ENCODE assay signal across 19 mouse cellular contexts in the genomic region with DNA sequence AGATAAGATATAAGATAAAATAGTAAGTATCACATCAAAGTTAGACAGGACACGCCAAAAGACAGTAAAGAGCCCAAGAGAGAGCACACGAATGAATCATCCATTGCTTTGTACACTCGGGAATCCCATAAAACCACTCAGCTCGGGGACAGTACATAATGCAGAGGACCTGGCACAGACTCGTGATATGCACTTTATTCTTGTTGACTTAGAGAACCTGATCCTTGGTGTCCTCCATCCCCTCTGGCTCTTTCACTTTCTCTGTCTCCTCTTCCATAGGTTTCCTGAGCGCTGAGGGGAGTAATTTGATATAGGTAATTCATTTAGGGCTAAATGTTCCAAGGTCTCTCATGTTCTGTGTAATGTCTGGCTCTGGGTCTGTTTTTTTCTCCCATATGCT.
DNase-seq lines count a peak whose midpoint lies in the region; ATAC-seq and TF ChIP-seq lines count a peak whose summit lies in the region.
"Had no signal": no experiment of that assay in that cellular context is flagged by ENCODE, and none has a peak within 500 bp of the region (broad histone marks: within the 10 kb centered on the region; RNA-seq: fewer than 3 reads in every experiment).

No protein-coding gene starts in this region.

- no peak overlapping the region for H3K4me2 ChIP-seq in kidney, postnatal 0 days (ENCODE audit: low read length)
- H3K4me2 ChIP-seq in midbrain, embryonic 13.5 days (replicated peaks) = no peak overlapping the region
- H3K4me2 ChIP-seq: embryonic facial prominence, embryonic 15.5 days; heart, embryonic 12.5 days; hindbrain, embryonic 14.5 days; intestine, embryonic 15.5 days had no signal

- TF ChIP-seq POLR2A in embryonic fibroblast, embryonic 13.5 days (IDR thresholded peaks at IDR 0.05; ENCODE audit: low read depth, low read length) = no peak

- no peak for ATAC-seq in kidney, postnatal 0 days (replicated peaks; ENCODE audit: low FRiP score, low read depth)
- ATAC-seq in midbrain, embryonic 13.5 days = no peak
- ATAC-seq: forebrain, embryonic 16.5 days; intestine, embryonic 15.5 days had no signal

- no peak overlapping the region for H3K4me3 ChIP-seq in kidney, postnatal 0 days (replicated peaks; ENCODE audit: low read depth, low read length)
- H3K4me3 ChIP-seq in embryonic fibroblast, embryonic 13.5 days (ENCODE audit: insufficient read depth, low read length) = no peak overlapping the region
- H3K4me3 ChIP-seq in midbrain, embryonic 13.5 days (replicated peaks) = no peak overlapping the region
- H3K4me3 ChIP-seq: embryonic facial prominence, embryonic 15.5 days; heart, adult 2 months; heart, embryonic 12.5 days; hindbrain, embryonic 10.5 days; intestine, embryonic 15.5 days had no signal

- H3K27ac ChIP-seq in kidney, postnatal 0 days = no peak overlapping the region
- H3K27ac ChIP-seq in embryonic fibroblast, embryonic 13.5 days (ENCODE audit: insufficient read depth, low read length) = peak overlapping the region; percentile 68
- H3K27ac ChIP-seq in midbrain, embryonic 13.5 days = no peak overlapping the region
- H3K27ac ChIP-seq: embryonic facial prominence, embryonic 15.5 days; heart, adult 2 months; hindbrain, embryonic 10.5 days; hindbrain, embryonic 14.5 days; intestine, embryonic 15.5 days had no signal

- 25% methylated on average over 6 of the region's 6 CpGs for WGBS in kidney, postnatal 0 days
- 77% methylated on average over 6 of the region's 6 CpGs for WGBS in midbrain, embryonic 13.5 days

- H3K27me3 ChIP-seq in kidney, postnatal 0 days (ENCODE audit: insufficient read depth, low read length) = no peaks in the 10 kb centered on the region
- no peaks in the 10 kb centered on the region for H3K27me3 ChIP-seq in midbrain, embryonic 13.5 days
- H3K27me3 ChIP-seq: CH12.LX; embryonic facial prominence, embryonic 15.5 days; heart, embryonic 12.5 days; intestine, embryonic 15.5 days had no signal

- H3K4me1 ChIP-seq in kidney, postnatal 0 days (replicated peaks; ENCODE audit: insufficient read depth, low read length) = no peaks in the 10 kb centered on the region
- peaks cover 18% of the 10 kb centered on the region for H3K4me1 ChIP-seq in embryonic fibroblast, embryonic 13.5 days (ENCODE audit: control insufficient read depth, insufficient read depth, low read length)
- H3K4me1 ChIP-seq in midbrain, embryonic 13.5 days (replicated peaks) = no peaks in the 10 kb centered on the region
- H3K4me1 ChIP-seq: embryonic facial prominence, embryonic 15.5 days; heart, embryonic 12.5 days; hindbrain, embryonic 10.5 days; intestine, embryonic 15.5 days had no signal

- TF ChIP-seq CTCF in kidney, postnatal 0 days (IDR thresholded peaks at IDR 0.05; ENCODE audit: low read depth) = no peak
- TF ChIP-seq CTCF in embryonic fibroblast, embryonic 13.5 days (IDR thresholded peaks at IDR 0.05; ENCODE audit: borderline replicate concordance, insufficient read depth, low read length) = no peak

- no peaks in the 10 kb centered on the region for H3K36me3 ChIP-seq in kidney, postnatal 0 days (ENCODE audit: insufficient read depth, low read length)
- H3K36me3 ChIP-seq in midbrain, embryonic 13.5 days = no peaks in the 10 kb centered on the region
- H3K36me3 ChIP-seq: embryonic facial prominence, embryonic 15.5 days; heart, embryonic 12.5 days; hindbrain, embryonic 10.5 days; intestine, embryonic 15.5 days had no signal

- H3K9ac ChIP-seq in kidney, postnatal 0 days (ENCODE audit: low read depth, low read length) = no peak overlapping the region
- no peak overlapping the region for H3K9ac ChIP-seq in midbrain, embryonic 13.5 days (replicated peaks)
- H3K9ac ChIP-seq: embryonic facial prominence, embryonic 15.5 days; heart, embryonic 12.5 days; hindbrain, embryonic 14.5 days; intestine, embryonic 15.5 days had no signal

- no peaks in the 10 kb centered on the region for H3K9me3 ChIP-seq in kidney, postnatal 0 days (replicated peaks; ENCODE audit: low read length)
- no peaks in the 10 kb centered on the region for H3K9me3 ChIP-seq in midbrain, embryonic 13.5 days
- H3K9me3 ChIP-seq: embryonic facial prominence, embryonic 15.5 days; heart, embryonic 12.5 days; hindbrain, embryonic 10.5 days; intestine, embryonic 15.5 days had no signal

- DNase-seq in kidney, postnatal 0 days (ENCODE audit: low spot score) = peak; percentile 12
- no peak for DNase-seq in kidney, postnatal 25 days
- DNase-seq in MN1 (ENCODE audit: low spot score) = peak; percentile 44
- DNase-seq in T-cell, adult 2 months (ENCODE audit: low spot score) = no peak
- DNase-seq: adrenal gland, postnatal 14 days; cerebellum, adult 11-12 months; cerebellum, adult 9-10 months; cerebellum, postnatal 25 days; gastrocnemius, postnatal 10 days; heart, adult 2 months had no signal

Comparison
In these comparisons a context has a peak if more than half of its experiments do, and no peak if none do; other contexts are left out.
1. DNase-seq: peak in kidney, postnatal 0 days (single experiment) and MN1 (single experiment); none in kidney, postnatal 25 days (0 of 2) and T-cell, adult 2 months (single experiment).